Mouse (Mus musculus) heart, postnatal 0 days (tissue): ENCODE measurements at regions not wholly inside any gene's neighbourhood (a gene's known extent, or its start where the extent isn't known, plus 50 kb on each side); places are given as distances from the start of the nearest gene placed in this dataset.

Experiments
- CTCF ChIP-seq: IDR thresholded peaks from 2 replicates; pipeline ENCODE4 v1.5.1; 2016; ENCODE audit warnings: antibody characterized with exemption, control low read depth, low read depth
- EP300 ChIP-seq: IDR thresholded peaks from 2 replicates; pipeline ENCODE4 v1.6.1; 2016; ENCODE audit warnings: antibody characterized with exemption, low read depth

GRCm38 (mm10) chr10:120697275-120697856 lies 201.5 kb downstream of the Msrb3 start:
- no peak for TF ChIP-seq EP300
- TF ChIP-seq CTCF: no peak; the same call in 1 of the 2 replicates
